Mouse (Mus musculus) liver, postnatal 0 days (tissue): ENCODE data around the gene Bglap. TPM values are rescaled to one million over a fixed set of nuclear protein-coding genes. Genes with fewer than 3 reads are reported as not detected.

Experiments used
- ATAC-seq: fragments of 200-750 bp; cut with Nextera tagmentation; 2 replicates; pipeline ENCODE4 v1.8.0; 2017; ENCODE audit warnings: mild to moderate bottlenecking, moderate library complexity
- DNase-seq: peaks from one replicate; pipeline ENCODE4 v3.0.0-alpha.2; 2016
- H3K27ac ChIP-seq: fragments of 300-500 bp; sonication (generic); 2 replicates; pipeline ENCODE4 v1.5.1; 2014; ENCODE audit warnings: antibody characterized with exemption, moderate library complexity, mild to moderate bottlenecking, low read depth
- H3K27me3 ChIP-seq: fragments of 300-500 bp; sonication (generic); 2 replicates; pipeline ENCODE4 v1.6.1; 2014; ENCODE audit warnings: low read length, control low read depth, mixed read lengths; ENCODE audit not compliant: insufficient read depth
- H3K36me3 ChIP-seq: fragments of 300-500 bp; sonication (generic); replicated peaks from 2 replicates; pipeline ENCODE4 v1.6.1; 2014; ENCODE audit warnings: mild to moderate bottlenecking, control low read depth, low read length, moderate library complexity, mixed read lengths; ENCODE audit not compliant: insufficient read depth
- H3K4me1 ChIP-seq: fragments of 300-500 bp; sonication (generic); 2 replicates; pipeline ENCODE4 v1.6.1; 2014; ENCODE audit warnings: antibody characterized with exemption, mild to moderate bottlenecking, control low read depth; ENCODE audit not compliant: insufficient read depth
- H3K4me2 ChIP-seq: fragments of 300-500 bp; sonication (generic); 2 replicates; pipeline ENCODE4 v1.6.1; 2014; ENCODE audit warnings: low read depth, mild to moderate bottlenecking, low read length, moderate library complexity, mixed read lengths
- H3K4me3 ChIP-seq: fragments of 300-500 bp; sonication (generic); 2 replicates; pipeline ENCODE4 v1.5.1; 2014; ENCODE audit warnings: low read depth, low read length
- H3K9ac ChIP-seq: fragments of 300-500 bp; sonication (generic); replicated peaks from 2 replicates; pipeline ENCODE4 v1.6.1; 2014; ENCODE audit warnings: mild to moderate bottlenecking, moderate library complexity
- H3K9me3 ChIP-seq: fragments of 300-500 bp; sonication (generic); 2 replicates; pipeline ENCODE4 v1.6.1; 2016; ENCODE audit warnings: mild to moderate bottlenecking, control low read depth, low read length, mixed read lengths
- CTCF ChIP-seq: sonication (generic); IDR thresholded peaks from 2 replicates; pipeline ENCODE4 v1.5.1; 2016; ENCODE audit warnings: antibody characterized with exemption, low read depth
- EP300 ChIP-seq: IDR thresholded peaks from 2 replicates; pipeline ENCODE4 v1.6.1; 2016; ENCODE audit warnings: antibody characterized with exemption, low read depth, mild to moderate bottlenecking
- WGBS: fragments of 180-500 bp; shearing (Covaris S2); extraction: QIAGEN DNeasy Blood & Tissue Kit; methylation state at CpG from one replicate; pipeline ENCODE4 v1.1.7; 2014; ENCODE audit not compliant: insufficient replicate concordance; 5-methylcytosine and 5-hydroxymethylcytosine counted together
- polyA plus RNA-seq: library from polyadenylated mRNA; unstranded; fragments of >200 nt; fragmentation: Nextera tagmentation; extraction: Ambion mirVana; gene quantifications from 2 replicates; pipeline ENCODE4 v1.2.1, GENCODE M21; 2015

Gene Bglap
- polyA plus RNA-seq, 1 experiment from 2014 or later: not detected

DNA sequence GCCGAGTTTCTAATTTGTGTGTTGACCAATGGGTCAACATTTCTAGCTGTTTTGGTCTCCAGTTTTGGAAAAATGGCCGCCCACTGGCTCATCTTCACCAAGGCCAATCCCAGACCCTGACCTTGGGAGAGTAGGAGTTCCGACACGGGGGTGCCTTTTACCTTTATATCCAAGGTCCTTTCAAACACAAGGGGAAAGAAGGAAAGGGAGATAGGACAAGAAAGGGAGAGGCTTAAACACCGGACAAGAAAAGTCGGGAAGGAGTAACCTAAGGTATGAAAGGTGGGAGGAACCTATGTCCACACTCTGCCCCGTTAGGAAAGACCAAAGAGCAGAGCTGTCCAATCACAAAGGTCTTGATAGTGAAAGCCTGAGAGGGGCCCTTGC is 26.4 kb upstream of the Bglap start:
- TF ChIP-seq EP300: no peak
- no peak for TF ChIP-seq CTCF
- peaks cover 20% of the 10 kb centered on the region for H3K36me3 ChIP-seq
- peaks cover 51% of the 10 kb centered on the region for H3K4me1 ChIP-seq
- H3K9me3 ChIP-seq: no peaks in the 10 kb centered on the region
- H3K4me3 ChIP-seq: peak overlapping the region; percentile 57
- H3K27ac ChIP-seq: peak overlapping the region; percentile 96
- peak; percentile 6; the same call in 1 of the 2 replicates for ATAC-seq
- H3K4me2 ChIP-seq: peak overlapping the region; percentile 85
- no peaks in the 10 kb centered on the region for H3K27me3 ChIP-seq
- peak; percentile 27 for DNase-seq
- H3K9ac ChIP-seq: peak overlapping the region; percentile 75
- WGBS: 21% methylated on average over 7 of the region's 7 CpGs

GRCm38 (mm10) chr3:88409741-88410644 is 25.7 kb upstream of the Bglap start, which contains the start of gene Pmf1:
Gene Pmf1 (minus strand): TSS chr3:88410331.
- DNase-seq (peak; percentile 93), ATAC-seq (peak; percentile 93)
- Histone ChIP-seq H3K36me3 (peaks cover 13% of the 10 kb centered on the region), H3K9ac (peak within 1 kb of the TSS; percentile 75), H3K27me3 (no peaks in the 10 kb centered on the region), H3K4me1 (peaks cover 45% of the 10 kb centered on the region), H3K27ac (peak within 1 kb of the TSS; percentile 96), H3K9me3 (no peaks in the 10 kb centered on the region), H3K4me3 (peak within 1 kb of the TSS; percentile 57), H3K4me2 (peak within 1 kb of the TSS; percentile 85)
- peak; percentile 46; the same call in 1 of the 2 replicates for TF ChIP-seq EP300
- TF ChIP-seq CTCF: no peak
- under 1% methylated on average over 49 of the region's 54 CpGs for WGBS

DNA sequence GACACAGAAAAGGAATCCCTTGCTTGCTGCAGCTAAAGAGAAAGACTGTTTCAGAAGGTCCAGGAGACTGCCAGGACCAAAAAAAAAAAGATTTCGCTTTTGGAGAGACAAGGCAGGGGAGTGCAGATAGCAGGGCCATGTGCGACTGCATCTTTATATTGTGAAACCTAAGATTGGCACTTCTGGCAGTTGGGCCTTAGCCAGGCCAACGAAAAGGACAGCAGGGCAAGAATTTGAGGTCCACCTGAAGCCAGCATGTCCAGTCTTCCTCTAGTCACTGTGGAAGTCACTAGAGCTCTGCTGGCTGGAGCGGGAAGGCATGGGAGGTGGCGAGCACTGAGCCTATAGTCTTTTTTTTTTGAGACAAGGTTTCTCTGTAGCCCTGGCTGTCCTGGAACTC is 24.7 kb upstream of the Bglap start:
- peaks cover 42% of the 10 kb centered on the region for H3K4me1 ChIP-seq
- no peak for TF ChIP-seq CTCF
- TF ChIP-seq EP300: no peak
- H3K9me3 ChIP-seq: no peaks in the 10 kb centered on the region
- H3K36me3 ChIP-seq: peaks cover 13% of the 10 kb centered on the region
- peak overlapping the region; percentile 75 for H3K9ac ChIP-seq
- H3K27ac ChIP-seq: peak overlapping the region; percentile 96
- no peaks in the 10 kb centered on the region for H3K27me3 ChIP-seq
- ATAC-seq (no peak), DNase-seq (peak; percentile 16)
- peak overlapping the region; percentile 85 for H3K4me2 ChIP-seq
- 30% methylated on average over 5 of the region's 5 CpGs for WGBS
- H3K4me3 ChIP-seq: peak overlapping the region; percentile 57

DNA sequence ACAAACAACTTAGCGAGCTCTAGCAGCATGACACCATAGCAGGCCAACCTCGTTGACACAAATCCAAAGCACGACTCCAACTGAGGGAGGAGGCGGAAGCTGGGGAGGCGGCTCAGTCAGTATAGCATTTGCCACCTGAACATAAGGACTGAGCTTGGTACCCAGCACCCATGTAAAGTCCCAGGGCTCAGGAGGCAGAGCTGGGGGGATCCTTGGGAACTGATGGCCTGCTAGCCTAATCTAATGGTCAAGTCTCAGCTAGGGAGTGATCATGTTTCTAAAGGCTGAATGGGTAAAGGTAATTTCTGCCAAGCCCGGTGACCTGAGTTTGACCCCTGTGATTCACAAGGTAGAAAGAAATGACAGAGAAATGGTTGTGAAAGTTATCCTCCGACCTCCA is 23.3 kb upstream of the Bglap start:
- Histone ChIP-seq H3K4me1 (peaks cover 40% of the 10 kb centered on the region), H3K4me3 (no peak overlapping the region), H3K27me3 (no peaks in the 10 kb centered on the region), H3K27ac (no peak overlapping the region), H3K9ac (no peak overlapping the region), H3K9me3 (no peaks in the 10 kb centered on the region), H3K36me3 (peaks cover 16% of the 10 kb centered on the region), H3K4me2 (no peak overlapping the region)
- WGBS: 59% methylated on average over 7 of the region's 7 CpGs
- DNase-seq (no peak), ATAC-seq (no peak)
- TF ChIP-seq EP300 (no peak), CTCF (no peak)

- H3K36me3 ChIP-seq: peaks cover 12% of the 10 kb centered on the region
- WGBS: 2% methylated on average over 2 of the region's 2 CpGs
These were observed 22.8 kb upstream of the Bglap start for GRCm38 (mm10) chr3:88407090-88407489.

GRCm38 (mm10) chr3:88403522-88404230 is 19.4 kb upstream of the Bglap start:
- WGBS: 79% methylated on average over 10 of the region's 10 CpGs
- no peak for ATAC-seq

More at GRCm38 (mm10) chr3:88407090-88407489, 22.8 kb upstream of the Bglap start:
- Histone ChIP-seq H3K4me3 (no peak overlapping the region), H3K4me2 (no peak overlapping the region), H3K27ac (no peak overlapping the region), H3K9me3 (no peaks in the 10 kb centered on the region), H3K9ac (no peak overlapping the region), H3K4me1 (peaks cover 36% of the 10 kb centered on the region), H3K27me3 (no peaks in the 10 kb centered on the region)
- DNase-seq (peak; percentile 70), ATAC-seq (no peak)
- TF ChIP-seq CTCF (peak; percentile 96), EP300 (no peak)

More at GRCm38 (mm10) chr3:88403522-88404230, 19.4 kb upstream of the Bglap start:
- H3K36me3 ChIP-seq: peaks cover 19% of the 10 kb centered on the region
- no peak for DNase-seq
- H3K27ac ChIP-seq: no peak overlapping the region
- no peak for TF ChIP-seq EP300
- no peak for TF ChIP-seq CTCF
- H3K4me1 ChIP-seq: peaks cover 9% of the 10 kb centered on the region
- no peak overlapping the region for H3K4me3 ChIP-seq
- H3K4me2 ChIP-seq: no peak overlapping the region
- H3K9ac ChIP-seq: no peak overlapping the region
- no peaks in the 10 kb centered on the region for H3K27me3 ChIP-seq
- H3K9me3 ChIP-seq: no peaks in the 10 kb centered on the region
